In genomic region chr1:36534595-36535058, GRCm38 (mm10) we compare ENCODE assay signal across 16 mouse cellular contexts. TPM values are rescaled to one million over a fixed set of nuclear protein-coding genes. Genes with fewer than 3 reads are reported as not detected.
DNase-seq lines count a peak whose midpoint lies in the region.
"Had no signal": no experiment of that assay in that cellular context is flagged by ENCODE, and none has a peak within 500 bp of the region (broad histone marks: within the 10 kb centered on the region; RNA-seq: fewer than 3 reads in every experiment).

No protein-coding gene starts in this region.

- peak overlapping the region; percentile 18; the same call in 1 of the 2 replicates for H3K27ac ChIP-seq in heart, embryonic 10.5 days
- H3K27ac ChIP-seq: forebrain, embryonic 12.5 days; hindbrain, embryonic 13.5 days; midbrain, embryonic 15.5 days had no signal

- 79% methylated on average over 6 of the region's 6 CpGs for WGBS in heart, embryonic 10.5 days

- H3K9me3 ChIP-seq in heart, embryonic 10.5 days = no peaks in the 10 kb centered on the region
- H3K9me3 ChIP-seq: forebrain, embryonic 12.5 days; G1E; hindbrain, embryonic 13.5 days; midbrain, embryonic 15.5 days had no signal

- no peak overlapping the region for H3K4me3 ChIP-seq in heart, embryonic 10.5 days
- H3K4me3 ChIP-seq: forebrain, embryonic 12.5 days; hindbrain, embryonic 13.5 days; midbrain, embryonic 15.5 days had no signal

- peak; percentile 50 for DNase-seq in kidney, postnatal 14 days
- no peak for DNase-seq in kidney, adult 18-20 months
- peak; percentile 33 for DNase-seq in brain, adult 2 months (ENCODE audit: low read depth, low spot score)
- no peak for DNase-seq in heart, embryonic 10.5 days (ENCODE audit: low spot score)
- peak; percentile 54 for DNase-seq in lung, postnatal 10 days
- no peak for DNase-seq in spleen, adult 18-20 months
- DNase-seq in embryo, embryonic 10.5 days (ENCODE audit: low spot score) = no peak
- DNase-seq: adrenal gland, postnatal 14 days; cerebellum, postnatal 14 days; liver; thymus, postnatal 4 days had no signal

- no peaks in the 10 kb centered on the region for H3K27me3 ChIP-seq in heart, embryonic 10.5 days (ENCODE audit: insufficient read depth, poor library complexity, severe bottlenecking)
- H3K27me3 ChIP-seq: forebrain, embryonic 12.5 days; hindbrain, embryonic 13.5 days; midbrain, embryonic 15.5 days had no signal

- H3K36me3 ChIP-seq in heart, embryonic 10.5 days = peaks cover 29% of the 10 kb centered on the region

- H3K4me1 ChIP-seq in heart, embryonic 10.5 days = peaks cover 64% of the 10 kb centered on the region
- H3K4me1 ChIP-seq: midbrain, embryonic 15.5 days had no signal

RNA-seq across cellular contexts. Expression of gene Ankrd23, which starts 2.1 kb away (rescaled TPM):
- 16.7 and 19.0 TPM in 2 replicates for polyA plus RNA-seq in heart, embryonic 10.5 days (2016; fragmentation: Nextera tagmentation; extraction: Ambion mirVana)

RNA-seq across cellular contexts. Expression of gene Gm42417, which starts 4.6 kb away (rescaled TPM):
- polyA plus RNA-seq in heart, embryonic 10.5 days (2016; fragmentation: Nextera tagmentation; extraction: Ambion mirVana) = 0.20 and 1.0 TPM in 2 replicates
- polyA plus RNA-seq: hindbrain, embryonic 13.5 days; spleen, adult 2 months had no signal

RNA-seq across cellular contexts. Expression of gene Ankrd39, which starts 12.6 kb away (rescaled TPM):
- polyA plus RNA-seq in heart, embryonic 10.5 days (2016; fragmentation: Nextera tagmentation; extraction: Ambion mirVana) = 23.9 and 24.5 TPM in 2 replicates

RNA-seq across cellular contexts. Expression of gene Cnnm3, which starts 23.0 kb away (rescaled TPM):
- polyA plus RNA-seq in heart, embryonic 10.5 days (2016; fragmentation: Nextera tagmentation; extraction: Ambion mirVana) = 1.5 and 2.5 TPM in 2 replicates

RNA-seq across cellular contexts. Expression of gene Sema4c, which starts 23.5 kb away (rescaled TPM):
- polyA plus RNA-seq in heart, embryonic 10.5 days (2016; fragmentation: Nextera tagmentation; extraction: Ambion mirVana) = 12.2 and 15.2 TPM in 2 replicates
- polyA plus RNA-seq: G1E had no signal

Comparison
In these comparisons a context has a peak if more than half of its experiments do, and no peak if none do; other contexts are left out.
1. DNase-seq: peak in kidney, postnatal 14 days (single experiment), brain, adult 2 months (single experiment) and lung, postnatal 10 days (single experiment); none in kidney, adult 18-20 months (single experiment), heart, embryonic 10.5 days (single experiment), spleen, adult 18-20 months (0 of 2) and embryo, embryonic 10.5 days (single experiment).